11 mouse cellular contexts compared by ENCODE assay signal in the genomic region with DNA sequence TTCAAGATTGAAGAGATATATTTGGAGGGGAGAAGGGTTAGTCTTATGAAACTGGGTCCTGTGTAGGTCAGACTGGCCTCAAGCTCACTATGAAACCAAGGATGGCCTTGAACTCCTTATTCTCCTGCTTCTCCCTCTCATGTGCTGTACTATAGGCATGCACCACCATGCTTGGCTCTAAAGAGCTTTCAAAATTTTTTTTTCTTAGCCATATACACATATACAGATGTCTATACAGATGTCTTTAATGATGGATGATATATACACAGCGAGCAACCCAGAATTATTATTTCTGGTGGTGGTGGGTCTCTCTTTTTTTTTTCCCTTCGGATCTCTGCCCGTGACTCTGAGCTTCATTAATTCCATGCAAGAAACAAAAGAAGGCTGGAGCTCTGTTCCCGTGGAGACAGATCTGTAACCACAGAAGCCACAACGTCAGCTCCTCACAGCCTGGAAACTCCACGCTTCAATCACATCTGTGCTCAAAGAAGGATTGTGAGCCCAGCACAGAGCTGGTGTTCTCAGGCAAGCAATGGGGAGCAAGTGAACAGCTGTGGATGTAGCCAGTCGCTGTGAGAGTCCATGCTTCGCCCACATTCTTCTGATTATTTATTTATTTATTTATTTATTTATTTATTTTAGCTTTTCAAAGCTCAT. TPM values are rescaled to one million over a fixed set of nuclear protein-coding genes. Genes with fewer than 3 reads are reported as not detected.
A peak's percentile ranks its signal among the peaks of the same experiment; 100 is the strongest.
DNase-seq lines count a peak whose midpoint lies in the region; ATAC-seq lines count a peak whose summit lies in the region.
"Had no signal": no experiment of that assay in that cellular context is flagged by ENCODE, and none has a peak within 500 bp of the region (broad histone marks: within the 10 kb centered on the region; RNA-seq: fewer than 3 reads in every experiment).

No protein-coding gene starts in this region.

- H3K27ac ChIP-seq in embryonic facial prominence, embryonic 11.5 days (replicated peaks; ENCODE audit: low read depth, low read length), result no peak overlapping the region
- H3K27ac ChIP-seq in embryonic facial prominence, embryonic 10.5 days (replicated peaks), result no peak overlapping the region
- no peak overlapping the region for H3K27ac ChIP-seq in neural tube, embryonic 11.5 days (ENCODE audit: low read depth, low read length)
- no peak overlapping the region for H3K27ac ChIP-seq in hindbrain, embryonic 15.5 days (replicated peaks)
- no peak overlapping the region for H3K27ac ChIP-seq in neural tube, embryonic 13.5 days (replicated peaks)
- H3K27ac ChIP-seq: macrophage had no signal

- 52% methylated on average over 8 of the region's 8 CpGs for WGBS in embryonic facial prominence, embryonic 11.5 days
- 61% methylated on average over 8 of the region's 8 CpGs for WGBS in embryonic facial prominence, embryonic 10.5 days
- WGBS in neural tube, embryonic 11.5 days, result 48% methylated on average over 8 of the region's 8 CpGs
- 24% methylated on average over 8 of the region's 8 CpGs for WGBS in hindbrain, embryonic 15.5 days
- 37% methylated on average over 8 of the region's 8 CpGs for WGBS in neural tube, embryonic 13.5 days

- no peak; the same call in 1 of the 2 replicates for ATAC-seq in embryonic facial prominence, embryonic 11.5 days (replicated peaks; ENCODE audit: insufficient number of reproducible peaks, low FRiP score, low TSS enrichment, low read depth)
- no peak for ATAC-seq in neural tube, embryonic 11.5 days (ENCODE audit: insufficient read depth, low FRiP score, low TSS enrichment)
- peak; percentile 47; the same call in 1 of the 2 replicates for ATAC-seq in hindbrain, embryonic 15.5 days (ENCODE audit: low FRiP score, low read depth)
- ATAC-seq in neural tube, embryonic 13.5 days (ENCODE audit: low read depth), result 0 out of 2 replicates have a peak, but pooled peaks have one; percentile 13

- no peak overlapping the region for H3K4me3 ChIP-seq in embryonic facial prominence, embryonic 11.5 days (ENCODE audit: low read depth, low read length)
- H3K4me3 ChIP-seq in embryonic facial prominence, embryonic 10.5 days, result no peak overlapping the region
- no peak overlapping the region for H3K4me3 ChIP-seq in neural tube, embryonic 11.5 days (ENCODE audit: low read depth, low read length)
- H3K4me3 ChIP-seq in hindbrain, embryonic 15.5 days, result no peak overlapping the region
- no peak overlapping the region for H3K4me3 ChIP-seq in neural tube, embryonic 13.5 days

- H3K27me3 ChIP-seq in embryonic facial prominence, embryonic 11.5 days (ENCODE audit: control insufficient read depth, insufficient read depth, low read length), result no peaks in the 10 kb centered on the region; the same call in 1 of the 2 replicates
- no peaks in the 10 kb centered on the region for H3K27me3 ChIP-seq in embryonic facial prominence, embryonic 10.5 days (replicated peaks; ENCODE audit: low read depth, poor library complexity, severe bottlenecking)
- H3K27me3 ChIP-seq in neural tube, embryonic 11.5 days (ENCODE audit: control insufficient read depth, insufficient read depth, low read length), result no peaks in the 10 kb centered on the region
- H3K27me3 ChIP-seq in hindbrain, embryonic 15.5 days, result no peaks in the 10 kb centered on the region
- H3K27me3 ChIP-seq in neural tube, embryonic 13.5 days, result no peaks in the 10 kb centered on the region

- H3K36me3 ChIP-seq in embryonic facial prominence, embryonic 11.5 days (replicated peaks; ENCODE audit: control insufficient read depth, insufficient read depth, low read depth, low read length), result no peaks in the 10 kb centered on the region
- H3K36me3 ChIP-seq in embryonic facial prominence, embryonic 10.5 days (replicated peaks), result no peaks in the 10 kb centered on the region
- H3K36me3 ChIP-seq in neural tube, embryonic 11.5 days (ENCODE audit: control insufficient read depth, insufficient read depth, low read length), result no peaks in the 10 kb centered on the region
- no peaks in the 10 kb centered on the region for H3K36me3 ChIP-seq in hindbrain, embryonic 15.5 days
- H3K36me3 ChIP-seq in neural tube, embryonic 13.5 days, result no peaks in the 10 kb centered on the region

- no peaks in the 10 kb centered on the region for H3K4me1 ChIP-seq in embryonic facial prominence, embryonic 11.5 days (ENCODE audit: control insufficient read depth, insufficient read depth, low read length)
- peaks cover 19% of the 10 kb centered on the region for H3K4me1 ChIP-seq in embryonic facial prominence, embryonic 10.5 days
- H3K4me1 ChIP-seq in neural tube, embryonic 11.5 days (ENCODE audit: control insufficient read depth, insufficient read depth, low read length), result no peaks in the 10 kb centered on the region
- peaks cover 19% of the 10 kb centered on the region for H3K4me1 ChIP-seq in hindbrain, embryonic 15.5 days (replicated peaks)
- H3K4me1 ChIP-seq in neural tube, embryonic 13.5 days (replicated peaks), result peaks cover 14% of the 10 kb centered on the region

- peak; percentile 25 for DNase-seq in embryonic facial prominence, embryonic 11.5 days (ENCODE audit: low spot score)
- no peak for DNase-seq in embryonic facial prominence, embryonic 10.5 days (ENCODE audit: low spot score)
- peak; percentile 19 for DNase-seq in neural tube, embryonic 11.5 days (ENCODE audit: low spot score)
- DNase-seq in neural tube, embryonic 10.5 days (ENCODE audit: extremely low spot score, low spot score), result no peak
- no peak for DNase-seq in adrenal gland, postnatal 4 days (ENCODE audit: low spot score in 2 of 2)
- no peak for DNase-seq in lung, postnatal 14 days
- DNase-seq: kidney, adult 11 months had no signal

- no peak overlapping the region for H3K9ac ChIP-seq in embryonic facial prominence, embryonic 11.5 days (replicated peaks; ENCODE audit: low read length)
- no peak overlapping the region for H3K9ac ChIP-seq in neural tube, embryonic 11.5 days (ENCODE audit: low read length)
- H3K9ac ChIP-seq in hindbrain, embryonic 15.5 days, result no peak overlapping the region
- no peak overlapping the region for H3K9ac ChIP-seq in neural tube, embryonic 13.5 days

- no peaks in the 10 kb centered on the region for H3K9me3 ChIP-seq in embryonic facial prominence, embryonic 11.5 days (replicated peaks; ENCODE audit: control insufficient read depth, low read length)
- H3K9me3 ChIP-seq in embryonic facial prominence, embryonic 10.5 days, result no peaks in the 10 kb centered on the region
- no peaks in the 10 kb centered on the region for H3K9me3 ChIP-seq in neural tube, embryonic 11.5 days (ENCODE audit: control insufficient read depth, low read length)
- H3K9me3 ChIP-seq in hindbrain, embryonic 15.5 days, result no peaks in the 10 kb centered on the region
- no peaks in the 10 kb centered on the region for H3K9me3 ChIP-seq in neural tube, embryonic 13.5 days

- no peak overlapping the region for H3K4me2 ChIP-seq in embryonic facial prominence, embryonic 11.5 days (ENCODE audit: low read depth, low read length)
- H3K4me2 ChIP-seq in neural tube, embryonic 11.5 days (ENCODE audit: low read depth), result no peak overlapping the region
- no peak overlapping the region for H3K4me2 ChIP-seq in hindbrain, embryonic 15.5 days
- H3K4me2 ChIP-seq in neural tube, embryonic 13.5 days, result no peak overlapping the region

RNA-seq across cellular contexts. Expression of a gene that starts 20.8 kb away (rescaled TPM):
- polyA plus RNA-seq in embryonic facial prominence, embryonic 11.5 days (2014; fragmentation: Nextera tagmentation; extraction: Ambion mirVana), result 49.4 and 52.2 TPM in 2 replicates
- polyA plus RNA-seq in embryonic facial prominence, embryonic 10.5 days (2016; fragmentation: Nextera tagmentation; extraction: Ambion mirVana), result 34.0 and 37.7 TPM in 2 replicates
- polyA plus RNA-seq in neural tube, embryonic 11.5 days (2014; fragmentation: Nextera tagmentation; extraction: Ambion mirVana), result 25.0 and 28.6 TPM in 2 replicates
- 6.8 and 7.1 TPM in 2 replicates for polyA plus RNA-seq in hindbrain, embryonic 15.5 days (2015; fragmentation: Nextera tagmentation; extraction: Ambion mirVana)
- 9.7 and 12.5 TPM in 2 replicates for polyA plus RNA-seq in neural tube, embryonic 13.5 days (2015; fragmentation: Nextera tagmentation; extraction: Ambion mirVana)
- 10 to 100 TPM; 39.0 to 42.6 TPM for total RNA-seq in adrenal gland, postnatal 4 days (2021)

RNA-seq across cellular contexts. Expression of a gene that starts 33.2 kb away (rescaled TPM):
- polyA plus RNA-seq in embryonic facial prominence, embryonic 11.5 days (2014; fragmentation: Nextera tagmentation; extraction: Ambion mirVana), result 1.3 TPM in 2 replicates
- polyA plus RNA-seq in embryonic facial prominence, embryonic 10.5 days (2016; fragmentation: Nextera tagmentation; extraction: Ambion mirVana), result 1.5 and 1.8 TPM in 2 replicates
- 2.1 and 2.6 TPM in 2 replicates for polyA plus RNA-seq in neural tube, embryonic 11.5 days (2014; fragmentation: Nextera tagmentation; extraction: Ambion mirVana)
- polyA plus RNA-seq in hindbrain, embryonic 15.5 days (2015; fragmentation: Nextera tagmentation; extraction: Ambion mirVana), result 0.90 and 1.3 TPM in 2 replicates
- 4.8 and 5.1 TPM in 2 replicates for polyA plus RNA-seq in neural tube, embryonic 13.5 days (2015; fragmentation: Nextera tagmentation; extraction: Ambion mirVana)
- total RNA-seq in adrenal gland, postnatal 4 days (2021), result under 1 TPM in 1 of 2 experiments, not detected in 1; 0.54 TPM
- total RNA-seq: heart, adult 8-10 months had no signal
- polyA plus RNA-seq: macrophage had no signal

Comparison
In these comparisons a context has a peak if more than half of its experiments do, and no peak if none do; other contexts are left out.
1. ATAC-seq: peak in hindbrain, embryonic 15.5 days (single experiment) and neural tube, embryonic 13.5 days (single experiment); none in embryonic facial prominence, embryonic 11.5 days (single experiment) and neural tube, embryonic 11.5 days (single experiment).
2. DNase-seq: peak in embryonic facial prominence, embryonic 11.5 days (single experiment) and neural tube, embryonic 11.5 days (single experiment); none in embryonic facial prominence, embryonic 10.5 days (single experiment), neural tube, embryonic 10.5 days (single experiment), adrenal gland, postnatal 4 days (0 of 2) and lung, postnatal 14 days (single experiment).